In genomic region chrX:140457502-140457901, GRCm38 (mm10) we compare ENCODE assay signal across 8 mouse cellular contexts. TPM values are rescaled to one million over a fixed set of nuclear protein-coding genes. Genes with fewer than 3 reads are reported as not detected.
DNase-seq lines count a peak whose midpoint lies in the region; ATAC-seq and TF ChIP-seq lines count a peak whose summit lies in the region.

No protein-coding gene starts in this region.

- no peak for TF ChIP-seq CTCF in layer of hippocampus, adult 2 months (conservative IDR thresholded peaks at IDR 0.05)
- TF ChIP-seq CTCF in cortical plate, adult 2 months (IDR thresholded peaks at IDR 0.05; ENCODE audit: extremely low read depth, insufficient read depth, low read length) = no peak

- H3K36me3 ChIP-seq in neural tube, embryonic 11.5 days (ENCODE audit: control insufficient read depth, insufficient read depth, low read length) = no peaks in the 10 kb centered on the region

- no peaks in the 10 kb centered on the region for H3K9me3 ChIP-seq in neural tube, embryonic 11.5 days (ENCODE audit: control insufficient read depth, low read length)

- H3K27me3 ChIP-seq in neural tube, embryonic 11.5 days (ENCODE audit: control insufficient read depth, insufficient read depth, low read length) = peaks cover 5% of the 10 kb centered on the region; the same call in 1 of the 2 replicates

- 20% methylated on average over 12 of the region's 12 CpGs for WGBS in neural tube, embryonic 11.5 days

- no peaks in the 10 kb centered on the region for H3K4me1 ChIP-seq in cortical plate, adult 2 months (ENCODE audit: control insufficient read depth, insufficient read depth, low read length)
- H3K4me1 ChIP-seq in neural tube, embryonic 11.5 days (ENCODE audit: control insufficient read depth, insufficient read depth, low read length) = no peaks in the 10 kb centered on the region

- ATAC-seq in neural tube, embryonic 11.5 days (ENCODE audit: insufficient read depth, low FRiP score, low TSS enrichment) = no peak
- ATAC-seq in cerebellum, adult (ENCODE audit: insufficient number of reproducible peaks, low FRiP score, low TSS enrichment) = no peak
- ATAC-seq in activated CD4-positive, CD25-positive, alpha-beta regulatory T cell, adult 4 months = no peak

- H3K9ac ChIP-seq in neural tube, embryonic 11.5 days (ENCODE audit: low read length) = no peak overlapping the region

- DNase-seq in layer of hippocampus, adult 2 months (ENCODE audit: low spot score in 2 of 2) = no peak
- no peak for DNase-seq in layer of hippocampus, adult 9-11 months
- peak; percentile 31 for DNase-seq in induced T-regulatory cell, adult 2 months (ENCODE audit: low read depth)
- peak; percentile 10 for DNase-seq in neural tube, embryonic 11.5 days (ENCODE audit: low spot score)
- DNase-seq in ovary, adult 18-20 months (ENCODE audit: low spot score) = no peak

- H3K4me2 ChIP-seq in neural tube, embryonic 11.5 days (ENCODE audit: low read depth) = peak overlapping the region; percentile 48

- no peak for TF ChIP-seq POLR2A in cortical plate, adult 2 months (IDR thresholded peaks at IDR 0.05; ENCODE audit: extremely low read depth, insufficient read depth, low read length)

- no peak overlapping the region; the same call in 1 of the 2 replicates for H3K27ac ChIP-seq in layer of hippocampus, adult 2 months
- no peak overlapping the region for H3K27ac ChIP-seq in cortical plate, adult 2 months (ENCODE audit: insufficient read depth, low read length)
- no peak overlapping the region for H3K27ac ChIP-seq in neural tube, embryonic 11.5 days (ENCODE audit: low read depth, low read length)

- H3K4me3 ChIP-seq in layer of hippocampus, adult 2 months = peak overlapping the region; percentile 56
- peak overlapping the region; percentile 86 for H3K4me3 ChIP-seq in cortical plate, adult 2 months (ENCODE audit: insufficient read depth, low read length)
- H3K4me3 ChIP-seq in neural tube, embryonic 11.5 days (ENCODE audit: low read depth, low read length) = peak overlapping the region; percentile 48

RNA-seq across cellular contexts. Expression of gene Prps1, which starts 1.1 kb away (rescaled TPM):
- total RNA-seq in layer of hippocampus, adult 2 months (2021) = 10 to 100 TPM; 64.0 to 85.7 TPM
- 60.8 and 61.5 TPM in 2 replicates for polyA plus RNA-seq in cortical plate, adult 2 months (2012; rRNA removed)
- 82.4 and 83.8 TPM in 2 replicates for polyA plus RNA-seq in neural tube, embryonic 11.5 days (2014; fragmentation: Nextera tagmentation; extraction: Ambion mirVana)
- 10 to 100 TPM; 44.7 to 47.8 TPM for polyA plus RNA-seq in activated CD4-positive, CD25-positive, alpha-beta regulatory T cell, adult 4 months (2017; shearing (Covaris generic))

Comparison
In these comparisons a context has a peak if more than half of its experiments do, and no peak if none do; other contexts are left out.
1. DNase-seq: peak in induced T-regulatory cell, adult 2 months (single experiment) and neural tube, embryonic 11.5 days (single experiment); none in layer of hippocampus, adult 2 months (0 of 2), layer of hippocampus, adult 9-11 months (single experiment) and ovary, adult 18-20 months (single experiment).
2. Peak in every context shown above with its lines, with median percentiles within 50 percentile points of each other: H3K4me3 ChIP-seq.